Mouse (Mus musculus): ENCODE measurements around the gene Rapgef2. TPM values are rescaled to one million over a fixed set of nuclear protein-coding genes. Genes with fewer than 3 reads are reported as not detected.
"Not testable (repeated sequence)": the region's sequence is repeated elsewhere in the genome, so short reads cannot be mapped to it uniquely, and the experiment has no call there.

The Rapgef2 gene
- polyA plus RNA-seq, 1 experiment: 6.0 TPM

- H3K4me3 ChIP-seq (replicated peaks; ENCODE audit: control insufficient read depth, low read depth, low read length): no peak overlapping the region
- H3K4me1 ChIP-seq (ENCODE audit: control insufficient read depth, insufficient read depth, low read length): peaks cover 6% of the 10 kb centered on the region
- TF ChIP-seq CTCF (IDR thresholded peaks at IDR 0.05; ENCODE audit: control insufficient read depth, insufficient read depth, low read length) (no peak), POLR2A (IDR thresholded peaks at IDR 0.05; ENCODE audit: borderline replicate concordance, control insufficient read depth, low read depth, low read length) (no peak)
- 29% methylated on average over 8 of the region's 8 CpGs for WGBS
- peak overlapping the region; percentile 77 for H3K27ac ChIP-seq (ENCODE audit: control insufficient read depth, insufficient read depth, low read depth, low read length, poor library complexity)
Observed at GRCm38 (mm10) chr3:79177136-79177870, 109.0 kb downstream of the Rapgef2 start.

DNA sequence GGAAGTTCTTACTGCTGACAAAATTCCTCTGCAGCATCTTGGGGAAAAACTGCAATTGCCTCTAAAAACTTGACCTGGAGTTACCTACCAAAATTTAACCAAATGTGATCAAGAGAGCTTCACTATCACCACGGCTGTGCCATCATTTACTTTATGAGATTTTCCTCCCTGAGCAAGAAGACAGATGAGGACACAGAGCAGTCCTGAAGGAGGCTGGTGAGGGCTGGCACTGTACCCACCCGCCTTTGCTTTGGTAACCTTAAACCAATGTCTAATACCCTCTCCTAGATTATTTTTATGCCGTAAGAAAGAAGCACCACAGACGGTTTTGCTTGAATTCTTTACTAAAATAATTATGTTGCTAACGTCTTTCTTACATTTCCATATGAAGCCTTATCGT is 112.1 kb downstream of the Rapgef2 start:
- Histone ChIP-seq H3K4me3 (replicated peaks; ENCODE audit: control insufficient read depth, low read depth, low read length) (no peak overlapping the region), H3K27ac (ENCODE audit: control insufficient read depth, insufficient read depth, low read depth, low read length, poor library complexity) (no peak overlapping the region), H3K4me1 (ENCODE audit: control insufficient read depth, insufficient read depth, low read length) (peaks cover 1% of the 10 kb centered on the region; the same call in 1 of the 2 replicates)
- WGBS: 74% methylated on average over 6 of the region's 6 CpGs
- TF ChIP-seq CTCF (IDR thresholded peaks at IDR 0.05; ENCODE audit: control insufficient read depth, insufficient read depth, low read length) (no peak), POLR2A (IDR thresholded peaks at IDR 0.05; ENCODE audit: borderline replicate concordance, control insufficient read depth, low read depth, low read length) (no peak)

- H3K27ac ChIP-seq (ENCODE audit: control insufficient read depth, insufficient read depth, low read depth, low read length, poor library complexity): no peak overlapping the region
- H3K4me3 ChIP-seq (replicated peaks; ENCODE audit: control insufficient read depth, low read depth, low read length): no peak overlapping the region
- peaks cover 1% of the 10 kb centered on the region; the same call in 1 of the 2 replicates for H3K4me1 ChIP-seq (ENCODE audit: control insufficient read depth, insufficient read depth, low read length)
- WGBS: 43% methylated on average over 5 of the region's 5 CpGs
- TF ChIP-seq POLR2A (IDR thresholded peaks at IDR 0.05; ENCODE audit: borderline replicate concordance, control insufficient read depth, low read depth, low read length) (no peak), CTCF (IDR thresholded peaks at IDR 0.05; ENCODE audit: control insufficient read depth, insufficient read depth, low read length) (no peak)
Observed at GRCm38 (mm10) chr3:79173291-79173690, 113.0 kb downstream of the Rapgef2 start.

DNA sequence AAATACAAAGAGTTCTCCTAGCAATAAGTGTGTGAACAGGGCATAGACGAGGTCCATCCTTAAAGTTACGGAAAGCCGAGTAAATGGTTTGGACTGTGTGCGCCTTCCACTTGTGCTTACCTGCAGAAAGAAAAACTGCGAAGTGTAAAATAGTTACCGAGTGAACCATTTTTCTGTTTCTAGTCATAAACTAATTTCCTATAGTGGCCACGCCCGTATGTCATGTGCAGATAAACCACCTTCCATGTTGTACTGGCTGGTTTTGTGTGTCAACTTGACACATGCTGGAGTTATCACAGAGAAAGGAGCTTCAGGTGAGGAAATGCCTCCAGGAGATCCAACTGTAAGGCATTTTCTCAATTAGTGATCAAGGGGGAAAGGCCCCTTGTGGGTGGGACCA is 115.2 kb downstream of the Rapgef2 start:
- not testable (repeated sequence) for H3K4me3 ChIP-seq (replicated peaks; ENCODE audit: control insufficient read depth, low read depth, low read length); H3K27ac ChIP-seq (ENCODE audit: control insufficient read depth, insufficient read depth, low read depth, low read length, poor library complexity); H3K4me1 ChIP-seq (ENCODE audit: control insufficient read depth, insufficient read depth, low read length)
- WGBS: 72% methylated on average over 8 of the region's 8 CpGs

DNA sequence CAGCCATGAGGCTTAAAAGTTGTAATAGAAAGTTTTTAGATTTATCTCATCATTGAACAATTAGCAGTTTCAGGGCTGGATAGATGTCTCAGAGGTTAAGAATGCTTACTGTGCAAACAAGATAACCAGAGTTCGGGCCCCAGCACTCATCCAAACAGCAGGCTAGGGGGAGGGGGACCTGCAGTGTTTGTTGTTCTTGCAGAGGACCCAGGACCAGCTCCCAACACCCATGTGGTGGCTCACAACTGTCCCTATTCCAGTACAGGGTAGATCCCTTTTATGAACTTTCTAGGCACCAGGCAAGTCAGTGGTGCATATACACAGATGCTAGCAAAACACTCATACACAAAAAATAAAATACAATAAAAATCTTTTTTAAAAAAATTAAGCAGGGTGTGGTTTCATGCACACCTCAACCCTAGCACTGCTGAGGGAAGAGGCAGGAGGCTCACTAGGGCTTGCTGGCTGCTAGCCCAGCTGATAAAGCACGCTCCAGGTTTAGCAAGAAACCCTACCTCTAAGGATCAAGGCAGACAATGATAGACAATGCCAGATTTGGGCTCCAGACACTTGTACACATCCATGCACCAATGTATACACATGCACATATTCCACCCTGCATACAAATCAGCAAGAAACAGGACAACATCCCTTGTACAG is 118.0 kb downstream of the Rapgef2 start:
- no peak for TF ChIP-seq POLR2A (IDR thresholded peaks at IDR 0.05; ENCODE audit: borderline replicate concordance, control insufficient read depth, low read depth, low read length)
- TF ChIP-seq CTCF (IDR thresholded peaks at IDR 0.05; ENCODE audit: control insufficient read depth, insufficient read depth, low read length): no peak
- Histone ChIP-seq H3K4me3 (replicated peaks; ENCODE audit: control insufficient read depth, low read depth, low read length) (no peak overlapping the region), H3K27ac (ENCODE audit: control insufficient read depth, insufficient read depth, low read depth, low read length, poor library complexity) (no peak overlapping the region), H3K4me1 (ENCODE audit: control insufficient read depth, insufficient read depth, low read length) (no peaks in the 10 kb centered on the region; the same call in 1 of the 2 replicates)
- WGBS: 51% methylated on average over 2 of the region's 2 CpGs

GRCm38 (mm10) chr3:79167586-79167985 is 118.7 kb downstream of the Rapgef2 start:
- TF ChIP-seq CTCF (IDR thresholded peaks at IDR 0.05; ENCODE audit: control insufficient read depth, insufficient read depth, low read length): no peak
- TF ChIP-seq POLR2A (IDR thresholded peaks at IDR 0.05; ENCODE audit: borderline replicate concordance, control insufficient read depth, low read depth, low read length): no peak
- no peaks in the 10 kb centered on the region; the same call in 1 of the 2 replicates for H3K4me1 ChIP-seq (ENCODE audit: control insufficient read depth, insufficient read depth, low read length)
- H3K4me3 ChIP-seq (replicated peaks; ENCODE audit: control insufficient read depth, low read depth, low read length): no peak overlapping the region
- WGBS: 72% methylated on average over 2 of the region's 2 CpGs
- H3K27ac ChIP-seq (ENCODE audit: control insufficient read depth, insufficient read depth, low read depth, low read length, poor library complexity): no peak overlapping the region

- H3K4me1 ChIP-seq (ENCODE audit: control insufficient read depth, insufficient read depth, low read length): peaks cover 1% of the 10 kb centered on the region; the same call in 1 of the 2 replicates
- H3K27ac ChIP-seq (ENCODE audit: control insufficient read depth, insufficient read depth, low read depth, low read length, poor library complexity): peak overlapping the region; percentile 21; the same call in 1 of the 2 replicates
- H3K4me3 ChIP-seq (replicated peaks; ENCODE audit: control insufficient read depth, low read depth, low read length): no peak overlapping the region
- WGBS: 24% methylated on average over 6 of the region's 6 CpGs
- TF ChIP-seq CTCF (IDR thresholded peaks at IDR 0.05; ENCODE audit: control insufficient read depth, insufficient read depth, low read length) (no peak), POLR2A (IDR thresholded peaks at IDR 0.05; ENCODE audit: borderline replicate concordance, control insufficient read depth, low read depth, low read length) (no peak)
Observed at GRCm38 (mm10) chr3:79161834-79162401, 124.4 kb downstream of the Rapgef2 start.

DNA sequence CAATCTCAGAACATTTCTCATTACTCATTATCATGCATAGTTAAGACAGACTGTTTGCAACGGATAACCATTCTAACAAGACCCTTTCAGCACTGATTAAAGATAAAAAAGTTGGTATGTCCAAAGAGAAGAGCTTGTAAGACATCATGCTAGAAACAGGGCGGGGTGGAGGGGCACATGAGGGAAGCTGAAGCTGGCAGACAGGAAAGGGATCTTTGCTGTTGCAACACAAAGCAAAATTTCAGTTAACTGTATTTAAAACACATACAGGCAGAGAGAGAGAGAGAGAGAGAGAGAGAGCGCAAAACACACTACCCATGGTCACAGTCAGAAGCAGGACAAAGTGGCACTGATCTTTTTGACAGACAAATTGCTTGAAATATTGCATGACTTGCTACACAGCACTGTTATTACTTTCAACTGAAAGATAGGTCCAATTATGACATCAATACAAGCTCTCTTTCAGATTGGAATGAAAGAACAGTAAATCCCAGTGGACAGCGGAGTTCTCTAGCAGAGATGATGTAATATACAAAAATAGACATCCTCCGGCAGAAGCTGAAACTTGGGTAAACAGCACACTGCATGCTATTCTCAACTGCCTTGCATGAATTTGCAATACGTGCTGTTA is 125.1 kb downstream of the Rapgef2 start:
- no peak overlapping the region; the same call in 1 of the 2 replicates for H3K27ac ChIP-seq (ENCODE audit: control insufficient read depth, insufficient read depth, low read depth, low read length, poor library complexity)
- 2% methylated on average over 6 of the region's 6 CpGs for WGBS

More for the DNA sequence above, 125.1 kb downstream of the Rapgef2 start:
- TF ChIP-seq POLR2A (IDR thresholded peaks at IDR 0.05; ENCODE audit: borderline replicate concordance, control insufficient read depth, low read depth, low read length) (no peak), CTCF (IDR thresholded peaks at IDR 0.05; ENCODE audit: control insufficient read depth, insufficient read depth, low read length) (no peak)
- H3K4me1 ChIP-seq (ENCODE audit: control insufficient read depth, insufficient read depth, low read length): peaks cover 1% of the 10 kb centered on the region; the same call in 1 of the 2 replicates
- H3K4me3 ChIP-seq (replicated peaks; ENCODE audit: control insufficient read depth, low read depth, low read length): peak overlapping the region; percentile 22
